Mouse (Mus musculus) E14TG2a.4 (cell line): ENCODE measurements around the gene Usp15.

Experiments used
- H3K27me3 ChIP-seq: 2 replicates; pipeline ENCODE4 v1.6.1; 2014; ENCODE audit warnings: low read length, control low read depth; ENCODE audit not compliant: insufficient read depth
- H3K36me3 ChIP-seq: 2 replicates; pipeline ENCODE4 v1.6.1; 2014; ENCODE audit warnings: low read length, control low read depth; ENCODE audit not compliant: insufficient read depth
- H3K4me1 ChIP-seq: replicated peaks from 2 replicates; pipeline ENCODE4 v1.6.1; 2014; ENCODE audit warnings: low read depth, low read length, control low read depth
- H3K4me3 ChIP-seq: replicated peaks from 2 replicates; pipeline ENCODE4 v1.5.1; 2014; ENCODE audit warnings: mild to moderate bottlenecking, low read length
- H3K9me3 ChIP-seq: 2 replicates; pipeline ENCODE4 v1.6.1; 2014; ENCODE audit warnings: low read length, control low read depth
- CTCF ChIP-seq: conservative IDR thresholded peaks from 2 replicates; pipeline ENCODE4 v1.5.1; 2014; ENCODE audit warnings: low read length
- NANOG ChIP-seq: IDR thresholded peaks from 2 replicates; pipeline ENCODE4 v1.6.1; 2014; ENCODE audit warnings: borderline replicate concordance, low read length, mixed read lengths
- POU5F1 ChIP-seq: IDR thresholded peaks from 2 replicates; pipeline ENCODE4 v1.6.1; 2014; ENCODE audit warnings: low read length, borderline replicate concordance

Gene Usp15

GRCm38 (mm10) chr10:123131487-123131886, 65.3 kb downstream of the Usp15 start:
- Histone ChIP-seq H3K4me1 (peaks cover 8% of the 10 kb centered on the region; the same call in 1 of the 2 replicates), H3K9me3 (no peaks in the 10 kb centered on the region), H3K36me3 (peaks cover 78% of the 10 kb centered on the region), H3K27me3 (no peaks in the 10 kb centered on the region), H3K4me3 (no peak overlapping the region)
- TF ChIP-seq POU5F1 (no peak), CTCF (no peak), NANOG (no peak)

GRCm38 (mm10) chr10:123120666-123121392, 76.0 kb downstream of the Usp15 start:
- TF ChIP-seq POU5F1 (no peak), NANOG (no peak), CTCF (peak; percentile 14; the same call in 1 of the 2 replicates)
- H3K9me3 ChIP-seq, result no peaks in the 10 kb centered on the region
- no peaks in the 10 kb centered on the region for H3K27me3 ChIP-seq
- no peak overlapping the region for H3K4me3 ChIP-seq
- peaks cover 92% of the 10 kb centered on the region for H3K36me3 ChIP-seq
- H3K4me1 ChIP-seq, result peaks cover 4% of the 10 kb centered on the region; the same call in 1 of the 2 replicates

GRCm38 (mm10) chr10:123116861-123117260, 79.9 kb downstream of the Usp15 start:
- H3K9me3 ChIP-seq, result no peaks in the 10 kb centered on the region
- no peak overlapping the region for H3K4me3 ChIP-seq
- H3K4me1 ChIP-seq, result peaks cover 4% of the 10 kb centered on the region; the same call in 1 of the 2 replicates
- TF ChIP-seq CTCF (no peak), NANOG (no peak), POU5F1 (no peak)
- H3K27me3 ChIP-seq, result no peaks in the 10 kb centered on the region
- peaks cover 93% of the 10 kb centered on the region for H3K36me3 ChIP-seq

- peaks cover 4% of the 10 kb centered on the region; the same call in 1 of the 2 replicates for H3K4me1 ChIP-seq
- H3K27me3 ChIP-seq, result no peaks in the 10 kb centered on the region
- TF ChIP-seq NANOG, result no peak
- no peak for TF ChIP-seq POU5F1
- TF ChIP-seq CTCF, result no peak
- H3K9me3 ChIP-seq, result no peaks in the 10 kb centered on the region
- no peak overlapping the region for H3K4me3 ChIP-seq
- H3K36me3 ChIP-seq, result peaks cover 74% of the 10 kb centered on the region
Measured at GRCm38 (mm10) chr10:123113466-123113865, 83.3 kb downstream of the Usp15 start.

- H3K4me1 ChIP-seq, result peaks cover 4% of the 10 kb centered on the region; the same call in 1 of the 2 replicates
- H3K36me3 ChIP-seq, result peaks cover 67% of the 10 kb centered on the region
- no peak for TF ChIP-seq NANOG
- TF ChIP-seq CTCF, result no peak
- TF ChIP-seq POU5F1, result no peak
- H3K27me3 ChIP-seq, result no peaks in the 10 kb centered on the region
- no peaks in the 10 kb centered on the region for H3K9me3 ChIP-seq
- no peak overlapping the region for H3K4me3 ChIP-seq
Measured at GRCm38 (mm10) chr10:123112787-123113168, 84.0 kb downstream of the Usp15 start.

GRCm38 (mm10) chr10:123112056-123112786, 84.6 kb downstream of the Usp15 start:
- Histone ChIP-seq H3K9me3 (no peaks in the 10 kb centered on the region), H3K36me3 (peaks cover 61% of the 10 kb centered on the region), H3K27me3 (no peaks in the 10 kb centered on the region), H3K4me3 (no peak overlapping the region), H3K4me1 (peaks cover 4% of the 10 kb centered on the region; the same call in 1 of the 2 replicates)
- TF ChIP-seq CTCF (no peak), POU5F1 (no peak), NANOG (no peak)

GRCm38 (mm10) chr10:123110548-123110947, 86.2 kb downstream of the Usp15 start:
- Histone ChIP-seq H3K27me3 (no peaks in the 10 kb centered on the region), H3K4me3 (no peak overlapping the region), H3K9me3 (no peaks in the 10 kb centered on the region), H3K36me3 (peaks cover 44% of the 10 kb centered on the region), H3K4me1 (no peaks in the 10 kb centered on the region)
- TF ChIP-seq POU5F1 (no peak), NANOG (no peak), CTCF (no peak)

GRCm38 (mm10) chr10:123108527-123108926, 88.3 kb downstream of the Usp15 start:
- Histone ChIP-seq H3K36me3 (peaks cover 26% of the 10 kb centered on the region), H3K4me1 (no peaks in the 10 kb centered on the region), H3K4me3 (no peak overlapping the region), H3K9me3 (no peaks in the 10 kb centered on the region), H3K27me3 (no peaks in the 10 kb centered on the region)
- TF ChIP-seq POU5F1, result no peak
- no peak for TF ChIP-seq CTCF
- TF ChIP-seq NANOG, result no peak
